Mouse (Mus musculus) liver, embryonic 15.5 days (tissue): ENCODE results near the gene Lfng. TPM values are rescaled to one million over a fixed set of nuclear protein-coding genes. Genes with fewer than 3 reads are reported as not detected.
A peak's percentile ranks its signal among the peaks of the same experiment; 100 is the strongest.

Source experiments
- ATAC-seq: fragments of 200-750 bp; cut with Nextera tagmentation; 2 replicates; pipeline ENCODE4 v1.8.0; 2017; ENCODE audit warnings: moderate number of reproducible peaks, mild to moderate bottlenecking, moderate library complexity; ENCODE audit not compliant: insufficient read depth
- H3K27ac ChIP-seq: fragments of 300-500 bp; sonication (generic); replicated peaks from 2 replicates; pipeline ENCODE4 v1.5.1; 2015; ENCODE audit warnings: mild to moderate bottlenecking, inconsistent platforms
- H3K27me3 ChIP-seq: fragments of 300-500 bp; sonication (generic); 2 replicates; pipeline ENCODE4 v1.6.1; 2015; ENCODE audit warnings: mild to moderate bottlenecking, inconsistent platforms
- H3K36me3 ChIP-seq: fragments of 300-500 bp; sonication (generic); replicated peaks from 2 replicates; pipeline ENCODE4 v1.6.1; 2015; ENCODE audit warnings: moderate library complexity, mild to moderate bottlenecking, inconsistent platforms
- H3K4me1 ChIP-seq: fragments of 300-500 bp; sonication (generic); replicated peaks from 2 replicates; pipeline ENCODE4 v1.6.1; 2015; ENCODE audit warnings: inconsistent platforms
- H3K4me2 ChIP-seq: fragments of 300-500 bp; sonication (generic); 2 replicates; pipeline ENCODE4 v1.6.1; 2015; ENCODE audit warnings: moderate library complexity, mild to moderate bottlenecking, inconsistent platforms
- H3K4me3 ChIP-seq: fragments of 300-500 bp; sonication (generic); replicated peaks from 2 replicates; pipeline ENCODE4 v1.5.1; 2015; ENCODE audit warnings: mild to moderate bottlenecking, inconsistent platforms
- H3K9ac ChIP-seq: fragments of 300-500 bp; sonication (generic); 2 replicates; pipeline ENCODE4 v1.6.1; 2015; ENCODE audit warnings: moderate library complexity, mild to moderate bottlenecking, inconsistent platforms
- H3K9me3 ChIP-seq: fragments of 300-500 bp; sonication (generic); replicated peaks from 2 replicates; pipeline ENCODE4 v1.6.1; 2016; ENCODE audit warnings: inconsistent platforms
- WGBS: fragments of 180-500 bp; shearing (Covaris S2); methylation state at CpG from one replicate; pipeline ENCODE4 v1.1.7; 2015; ENCODE audit warnings: mixed read lengths; ENCODE audit not compliant: insufficient replicate concordance; 5-methylcytosine and 5-hydroxymethylcytosine counted together
- polyA plus RNA-seq: library from polyadenylated mRNA; unstranded; fragments of >200 nt; fragmentation: Nextera tagmentation; extraction: Ambion mirVana; gene quantifications from 2 replicates; pipeline ENCODE4 v1.2.1, GENCODE M21; 2015

Lfng gene
- polyA plus RNA-seq, result 11.0 and 12.9 TPM in 2 replicates

GRCm38 (mm10) chr5:140607001-140607835, at the start of gene Lfng:
Lfng (plus strand) TSS chr5:140607320.
- WGBS, result under 1% methylated on average over 90 of the region's 91 CpGs
- H3K27ac ChIP-seq, result peak within 1 kb of the TSS; percentile 80
- H3K9me3 ChIP-seq, result no peaks in the 10 kb centered on the region
- peak within 1 kb of the TSS; percentile 75 for H3K4me3 ChIP-seq
- H3K4me1 ChIP-seq, result peaks cover 72% of the 10 kb centered on the region
- H3K27me3 ChIP-seq, result peaks cover 97% of the 10 kb centered on the region
- H3K9ac ChIP-seq, result peak within 1 kb of the TSS; percentile 80
- peak within 1 kb of the TSS; percentile 97 for H3K4me2 ChIP-seq
- peaks cover 9% of the 10 kb centered on the region for H3K36me3 ChIP-seq
- peak; percentile 90 for ATAC-seq

GRCm38 (mm10) chr5:140562601-140563000, 44.5 kb upstream of the Lfng start:
- no peak overlapping the region for H3K27ac ChIP-seq
- H3K4me3 ChIP-seq, result no peak overlapping the region
- H3K36me3 ChIP-seq, result no peaks in the 10 kb centered on the region
- peaks cover 43% of the 10 kb centered on the region for H3K4me1 ChIP-seq
- no peak overlapping the region for H3K4me2 ChIP-seq
- H3K9me3 ChIP-seq, result no peaks in the 10 kb centered on the region
- H3K9ac ChIP-seq, result no peak overlapping the region
- 75% methylated on average over 9 of the region's 9 CpGs for WGBS
- peaks cover 3% of the 10 kb centered on the region for H3K27me3 ChIP-seq
- ATAC-seq, result no peak

GRCm38 (mm10) chr5:140564896-140565295, 42.2 kb upstream of the Lfng start, which contains the start of gene Grifin:
Grifin (minus strand) TSS chr5:140565071.
- Histone ChIP-seq H3K27me3 (peaks cover 3% of the 10 kb centered on the region), H3K27ac (peak within 1 kb of the TSS; percentile 45), H3K9me3 (no peaks in the 10 kb centered on the region), H3K36me3 (no peaks in the 10 kb centered on the region), H3K9ac (no peak within 1 kb of the TSS), H3K4me3 (no peak within 1 kb of the TSS), H3K4me1 (peaks cover 55% of the 10 kb centered on the region), H3K4me2 (peak within 1 kb of the TSS; percentile 51)
- 32% methylated on average over 4 of the region's 4 CpGs for WGBS
- ATAC-seq, result peak; percentile 83

GRCm38 (mm10) chr5:140565451-140565850, 41.7 kb upstream of the Lfng start:
- ATAC-seq, result 0 out of 2 replicates have a peak, but pooled peaks have one; percentile 0
- no peak overlapping the region for H3K4me2 ChIP-seq
- peaks cover 55% of the 10 kb centered on the region for H3K4me1 ChIP-seq
- H3K9ac ChIP-seq, result no peak overlapping the region
- H3K4me3 ChIP-seq, result no peak overlapping the region
- H3K36me3 ChIP-seq, result no peaks in the 10 kb centered on the region
- 55% methylated on average over 5 of the region's 5 CpGs for WGBS
- peaks cover 3% of the 10 kb centered on the region for H3K27me3 ChIP-seq
- 0 out of 2 replicates have a peak overlapping the region, but pooled peaks have one; percentile 45 for H3K27ac ChIP-seq
- H3K9me3 ChIP-seq, result no peaks in the 10 kb centered on the region

GRCm38 (mm10) chr5:140565856-140566255, 41.3 kb upstream of the Lfng start:
- Histone ChIP-seq H3K4me2 (no peak overlapping the region), H3K4me1 (peaks cover 55% of the 10 kb centered on the region), H3K9ac (no peak overlapping the region), H3K36me3 (no peaks in the 10 kb centered on the region), H3K27ac (no peak overlapping the region), H3K9me3 (no peaks in the 10 kb centered on the region), H3K4me3 (no peak overlapping the region), H3K27me3 (peaks cover 3% of the 10 kb centered on the region)
- 59% methylated on average over 6 of the region's 6 CpGs for WGBS
- ATAC-seq, result no peak

GRCm38 (mm10) chr5:140566271-140566670, 40.8 kb upstream of the Lfng start:
- WGBS, result 66% methylated on average over 4 of the region's 4 CpGs
- H3K4me1 ChIP-seq, result peaks cover 55% of the 10 kb centered on the region
- no peak overlapping the region for H3K4me2 ChIP-seq
- no peak for ATAC-seq
- peaks cover 3% of the 10 kb centered on the region for H3K27me3 ChIP-seq
- no peaks in the 10 kb centered on the region for H3K36me3 ChIP-seq
- no peaks in the 10 kb centered on the region for H3K9me3 ChIP-seq
- no peak overlapping the region for H3K4me3 ChIP-seq
- no peak overlapping the region for H3K9ac ChIP-seq
- no peak overlapping the region for H3K27ac ChIP-seq

- Histone ChIP-seq H3K27ac (peak overlapping the region; percentile 61), H3K4me2 (no peak overlapping the region; the same call in 1 of the 2 replicates), H3K9me3 (no peaks in the 10 kb centered on the region), H3K9ac (no peak overlapping the region), H3K36me3 (no peaks in the 10 kb centered on the region), H3K4me1 (peaks cover 55% of the 10 kb centered on the region), H3K27me3 (peaks cover 3% of the 10 kb centered on the region), H3K4me3 (no peak overlapping the region)
- 40% methylated on average over 11 of the region's 11 CpGs for whole genome bisulfite sequencing
- ATAC-seq, result peak; percentile 42
These were observed 39.8 kb upstream of the Lfng start for GRCm38 (mm10) chr5:140567321-140567720.

GRCm38 (mm10) chr5:140567751-140568150, 39.4 kb upstream of the Lfng start:
- Histone ChIP-seq H3K27me3 (peaks cover 3% of the 10 kb centered on the region), H3K4me3 (no peak overlapping the region), H3K36me3 (no peaks in the 10 kb centered on the region), H3K27ac (peak overlapping the region; percentile 46), H3K9me3 (no peaks in the 10 kb centered on the region), H3K9ac (no peak overlapping the region), H3K4me2 (no peak overlapping the region), H3K4me1 (peaks cover 55% of the 10 kb centered on the region)
- WGBS, result 71% methylated on average over 5 of the region's 5 CpGs
- no peak for ATAC-seq

GRCm38 (mm10) chr5:140568321-140568970, 38.7 kb upstream of the Lfng start:
- H3K27ac ChIP-seq, result peak overlapping the region; percentile 42; the same call in 1 of the 2 replicates
- H3K36me3 ChIP-seq, result no peaks in the 10 kb centered on the region
- no peaks in the 10 kb centered on the region for H3K9me3 ChIP-seq
- no peak for ATAC-seq
- no peak overlapping the region for H3K4me3 ChIP-seq
- H3K27me3 ChIP-seq, result no peaks in the 10 kb centered on the region
- no peak overlapping the region for H3K9ac ChIP-seq
- H3K4me2 ChIP-seq, result peak overlapping the region; percentile 23; the same call in 1 of the 2 replicates
- peaks cover 53% of the 10 kb centered on the region for H3K4me1 ChIP-seq
- WGBS, result 26% methylated on average over 10 of the region's 10 CpGs

- no peak overlapping the region for H3K4me2 ChIP-seq
- H3K36me3 ChIP-seq, result no peaks in the 10 kb centered on the region
- H3K27me3 ChIP-seq, result no peaks in the 10 kb centered on the region
- no peak for ATAC-seq
- no peak overlapping the region for H3K4me3 ChIP-seq
- H3K27ac ChIP-seq, result no peak overlapping the region
- no peaks in the 10 kb centered on the region for H3K9me3 ChIP-seq
- no peak overlapping the region for H3K9ac ChIP-seq
- 79% methylated on average over 16 of the region's 16 CpGs for WGBS
- H3K4me1 ChIP-seq, result peaks cover 47% of the 10 kb centered on the region
These were observed 38.0 kb upstream of the Lfng start for GRCm38 (mm10) chr5:140569032-140569595.
